Mouse (Mus musculus) kidney, embryonic 15.5 days (tissue): ENCODE data around the gene Haspin. TPM values are rescaled to one million over a fixed set of nuclear protein-coding genes. Genes with fewer than 3 reads are reported as not detected.
"Not testable (repeated sequence)": the region's sequence is repeated elsewhere in the genome, so short reads cannot be mapped to it uniquely, and the experiment has no call there.

ENCODE experiments used
- ATAC-seq: fragments of 200-750 bp; cut with Nextera tagmentation; replicated peaks from 2 replicates; pipeline ENCODE4 v1.8.0; 2017; ENCODE audit warnings: moderate TSS enrichment; ENCODE audit not compliant: low FRiP score
- H3K27ac ChIP-seq: fragments of 300-500 bp; sonication (generic); 2 replicates; pipeline ENCODE4 v1.5.1; 2015; ENCODE audit warnings: mild to moderate bottlenecking, inconsistent platforms
- H3K27me3 ChIP-seq: fragments of 300-500 bp; sonication (generic); 2 replicates; pipeline ENCODE4 v1.6.1; 2015; ENCODE audit warnings: inconsistent platforms
- H3K36me3 ChIP-seq: fragments of 300-500 bp; sonication (generic); 2 replicates; pipeline ENCODE4 v1.6.1; 2015; ENCODE audit warnings: inconsistent platforms
- H3K4me1 ChIP-seq: fragments of 300-500 bp; sonication (generic); 2 replicates; pipeline ENCODE4 v1.6.1; 2015; ENCODE audit warnings: inconsistent platforms
- H3K4me2 ChIP-seq: fragments of 300-500 bp; sonication (generic); 2 replicates; pipeline ENCODE4 v1.6.1; 2015; ENCODE audit warnings: moderate library complexity, mild to moderate bottlenecking, inconsistent platforms
- H3K4me3 ChIP-seq: fragments of 300-500 bp; sonication (generic); replicated peaks from 2 replicates; pipeline ENCODE4 v1.5.1; 2015; ENCODE audit warnings: mild to moderate bottlenecking, inconsistent platforms
- H3K9ac ChIP-seq: fragments of 300-500 bp; sonication (generic); 2 replicates; pipeline ENCODE4 v1.6.1; 2015; ENCODE audit warnings: mild to moderate bottlenecking, inconsistent platforms
- H3K9me3 ChIP-seq: fragments of 300-500 bp; sonication (generic); replicated peaks from 2 replicates; pipeline ENCODE4 v1.6.1; 2016; ENCODE audit warnings: inconsistent platforms
- WGBS: fragments of 180-500 bp; shearing (Covaris S2); methylation state at CpG from one replicate; pipeline ENCODE4 v1.1.7; 2015; ENCODE audit warnings: mixed read lengths; 5-methylcytosine and 5-hydroxymethylcytosine counted together
- polyA plus RNA-seq: library from polyadenylated mRNA; unstranded; fragments of >200 nt; fragmentation: Nextera tagmentation; extraction: Ambion mirVana; gene quantifications from 2 replicates; pipeline ENCODE4 v1.2.1, GENCODE M21; 2015

The Haspin gene
- polyA plus RNA-seq, 1 experiment from 2014 or later, result 18.9 TPM

GRCm38 (mm10) chr11:73134222-73134621 lies 3.9 kb downstream of the Haspin start:
- H3K4me2 ChIP-seq, result peak overlapping the region; percentile 21
- no peaks in the 10 kb centered on the region for H3K9me3 ChIP-seq
- ATAC-seq, result no peak
- no peak overlapping the region for H3K27ac ChIP-seq
- peaks cover 41% of the 10 kb centered on the region for H3K4me1 ChIP-seq
- H3K36me3 ChIP-seq, result peaks cover 37% of the 10 kb centered on the region
- no peak overlapping the region for H3K4me3 ChIP-seq
- 85% methylated on average over 5 of the region's 5 CpGs for WGBS
- no peak overlapping the region for H3K9ac ChIP-seq
- H3K27me3 ChIP-seq, result no peaks in the 10 kb centered on the region

DNA sequence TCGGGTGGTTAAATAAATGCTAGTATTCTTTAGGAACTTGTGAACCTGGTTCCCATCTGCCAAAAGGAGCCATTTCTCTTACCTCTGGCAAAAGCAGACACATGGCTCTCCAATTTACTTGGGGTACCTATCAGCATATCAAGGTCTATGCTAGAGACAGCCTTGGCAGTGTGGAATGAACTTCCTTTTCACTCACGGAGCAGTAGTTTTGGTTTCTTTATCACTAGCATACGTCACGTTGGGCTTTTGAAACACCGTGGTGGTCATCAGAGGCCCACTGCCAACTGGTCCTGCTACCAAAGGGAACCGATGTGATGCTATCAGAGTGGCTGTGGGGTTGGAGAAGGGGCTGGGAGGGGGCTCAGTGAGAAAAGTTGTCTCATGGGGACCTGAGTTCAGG lies 5.1 kb downstream of the Haspin start:
- WGBS, result 96% methylated on average over 6 of the region's 6 CpGs
- peaks cover 36% of the 10 kb centered on the region for H3K4me1 ChIP-seq
- H3K36me3 ChIP-seq, result peaks cover 42% of the 10 kb centered on the region
- H3K4me2 ChIP-seq, result no peak overlapping the region
- no peaks in the 10 kb centered on the region for H3K27me3 ChIP-seq
- ATAC-seq, result no peak
- H3K4me3 ChIP-seq, result no peak overlapping the region
- no peak overlapping the region for H3K27ac ChIP-seq
- H3K9me3 ChIP-seq, result no peaks in the 10 kb centered on the region
- no peak overlapping the region for H3K9ac ChIP-seq

GRCm38 (mm10) chr11:73131020-73131419 lies 7.1 kb downstream of the Haspin start:
- no peak overlapping the region for H3K4me3 ChIP-seq
- H3K4me1 ChIP-seq, result peaks cover 19% of the 10 kb centered on the region
- ATAC-seq, result no peak
- no peak overlapping the region for H3K4me2 ChIP-seq
- H3K27me3 ChIP-seq, result no peaks in the 10 kb centered on the region
- no peak overlapping the region for H3K27ac ChIP-seq
- no peak overlapping the region for H3K9ac ChIP-seq
- peaks cover 46% of the 10 kb centered on the region for H3K36me3 ChIP-seq
- 84% methylated on average over 7 of the region's 7 CpGs for WGBS
- no peaks in the 10 kb centered on the region for H3K9me3 ChIP-seq

DNA sequence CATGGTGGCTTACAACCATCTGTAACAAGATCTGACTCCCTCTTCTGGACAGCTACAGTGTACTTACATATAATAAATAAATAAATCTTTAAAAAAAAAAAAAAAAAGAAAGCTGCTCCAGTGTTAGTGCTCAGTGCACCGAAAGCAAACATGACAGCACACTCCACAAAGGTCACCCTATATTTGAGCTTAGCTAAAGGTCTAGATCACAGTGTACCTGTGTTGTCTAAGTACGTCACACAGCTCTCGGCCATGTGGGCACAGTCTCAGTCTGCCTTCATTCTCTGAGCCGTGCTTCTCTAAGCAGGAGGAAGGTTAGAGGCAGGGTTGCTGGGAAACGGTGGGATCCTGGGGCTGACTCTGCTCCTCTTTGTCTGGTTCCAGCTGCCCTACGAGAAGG lies 11.6 kb downstream of the Haspin start:
- H3K27me3 ChIP-seq, result no peaks in the 10 kb centered on the region
- H3K9me3 ChIP-seq, result no peaks in the 10 kb centered on the region
- no peak overlapping the region for H3K4me2 ChIP-seq
- no peak for ATAC-seq
- H3K4me3 ChIP-seq, result no peak overlapping the region
- peaks cover 22% of the 10 kb centered on the region for H3K36me3 ChIP-seq
- no peak overlapping the region for H3K9ac ChIP-seq
- H3K4me1 ChIP-seq, result no peaks in the 10 kb centered on the region
- WGBS, result 97% methylated on average over 6 of the region's 6 CpGs
- H3K27ac ChIP-seq, result no peak overlapping the region

GRCm38 (mm10) chr11:73111414-73111813 lies 26.7 kb downstream of the Haspin start:
- no peak for ATAC-seq
- no peaks in the 10 kb centered on the region for H3K36me3 ChIP-seq
- H3K4me3 ChIP-seq, result no peak overlapping the region
- no peaks in the 10 kb centered on the region for H3K9me3 ChIP-seq
- H3K27me3 ChIP-seq, result no peaks in the 10 kb centered on the region
- 80% methylated on average over 6 of the region's 6 CpGs for WGBS
- H3K27ac ChIP-seq, result no peak overlapping the region
- H3K4me1 ChIP-seq, result no peaks in the 10 kb centered on the region
- no peak overlapping the region for H3K4me2 ChIP-seq
- no peak overlapping the region for H3K9ac ChIP-seq

GRCm38 (mm10) chr11:73109941-73110340 lies 28.2 kb downstream of the Haspin start:
- Histone ChIP-seq H3K4me2 (no peak overlapping the region), H3K27me3 (no peaks in the 10 kb centered on the region), H3K36me3 (no peaks in the 10 kb centered on the region), H3K4me3 (no peak overlapping the region), H3K4me1 (no peaks in the 10 kb centered on the region), H3K9me3 (no peaks in the 10 kb centered on the region), H3K27ac (no peak overlapping the region), H3K9ac (no peak overlapping the region)
- ATAC-seq, result no peak
- 92% methylated on average over 3 of the region's 3 CpGs for WGBS

DNA sequence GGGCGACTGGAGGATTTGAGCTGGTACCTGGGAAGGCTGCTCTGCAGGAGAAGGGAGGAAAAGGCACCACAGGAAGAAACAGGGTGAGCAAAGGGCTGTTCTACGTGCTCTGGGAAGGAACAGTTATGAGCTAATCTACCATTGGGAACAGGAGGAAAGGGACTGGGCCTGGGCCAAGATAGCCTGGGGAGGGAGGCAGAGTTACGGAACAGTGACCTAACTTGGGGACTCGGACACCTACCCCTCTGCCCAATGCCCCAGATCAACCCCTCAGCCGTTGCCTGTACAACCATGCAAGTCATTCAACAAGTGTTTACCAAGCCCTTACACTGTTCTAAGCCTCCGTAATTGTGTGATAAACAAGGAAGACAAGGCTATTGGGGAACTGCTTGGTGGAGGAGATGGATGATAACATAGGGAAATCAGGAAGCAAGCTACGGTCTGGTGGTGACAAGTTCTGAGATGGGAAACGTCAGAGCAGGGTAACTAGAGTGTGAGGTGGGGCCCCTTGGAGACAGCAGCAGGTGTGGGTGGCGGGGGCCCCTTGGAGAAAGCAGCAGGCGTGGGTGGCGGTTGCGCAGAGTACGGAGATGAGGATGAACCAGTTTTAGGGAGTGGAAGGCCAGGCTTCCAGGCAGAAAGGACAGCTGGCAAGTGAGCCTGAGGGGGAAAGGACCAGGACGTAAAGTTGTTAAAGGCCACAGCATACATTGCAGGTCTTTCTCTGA lies 29.0 kb downstream of the Haspin start:
- no peak for ATAC-seq
- Histone ChIP-seq H3K9me3 (no peaks in the 10 kb centered on the region), H3K4me2 (no peak overlapping the region), H3K36me3 (no peaks in the 10 kb centered on the region), H3K9ac (no peak overlapping the region), H3K27me3 (no peaks in the 10 kb centered on the region), H3K4me1 (no peaks in the 10 kb centered on the region), H3K4me3 (no peak overlapping the region), H3K27ac (no peak overlapping the region)
- WGBS, result 74% methylated on average over 14 of the region's 14 CpGs

GRCm38 (mm10) chr11:73108195-73108897 lies 29.7 kb downstream of the Haspin start:
- 81% methylated on average over 5 of the region's 5 CpGs for WGBS
- H3K9me3 ChIP-seq, result no peaks in the 10 kb centered on the region
- H3K4me1 ChIP-seq, result no peaks in the 10 kb centered on the region
- H3K27ac ChIP-seq, result no peak overlapping the region
- H3K4me2 ChIP-seq, result no peak overlapping the region
- H3K36me3 ChIP-seq, result no peaks in the 10 kb centered on the region
- no peak overlapping the region for H3K9ac ChIP-seq
- H3K27me3 ChIP-seq, result no peaks in the 10 kb centered on the region
- ATAC-seq, result no peak
- no peak overlapping the region for H3K4me3 ChIP-seq

GRCm38 (mm10) chr11:73107358-73107757 lies 30.7 kb downstream of the Haspin start:
- not testable (repeated sequence) for ATAC-seq, H3K4me1 ChIP-seq, H3K36me3 ChIP-seq, H3K9me3 ChIP-seq, H3K4me3 ChIP-seq, H3K9ac ChIP-seq, H3K27me3 ChIP-seq, H3K27ac ChIP-seq, H3K4me2 ChIP-seq
- WGBS, result 42% methylated on average over 3 of the region's 3 CpGs

DNA sequence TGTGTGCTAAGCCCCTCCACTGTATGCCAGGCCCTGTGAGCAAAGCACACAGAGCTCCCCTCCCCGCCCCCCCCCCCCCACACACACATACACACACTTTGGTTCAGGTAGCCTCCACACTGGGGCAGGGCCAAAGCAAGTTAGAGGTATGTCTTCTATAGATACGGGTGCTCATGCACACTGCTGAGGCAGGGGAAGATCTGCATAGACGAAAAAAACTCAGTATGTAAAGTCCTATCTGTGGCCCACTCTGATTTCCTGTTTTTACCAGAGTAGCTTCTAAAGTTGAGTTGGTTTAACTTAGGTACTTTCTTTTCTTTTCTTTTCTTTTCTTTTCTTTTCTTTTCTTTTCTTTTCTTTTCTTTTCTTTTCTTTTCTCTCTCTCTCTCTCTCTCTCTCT lies 32.8 kb downstream of the Haspin start:
- no peaks in the 10 kb centered on the region for H3K27me3 ChIP-seq
- H3K4me2 ChIP-seq, result no peak overlapping the region
- H3K4me3 ChIP-seq, result no peak overlapping the region
- H3K27ac ChIP-seq, result no peak overlapping the region
- H3K9ac ChIP-seq, result no peak overlapping the region
- WGBS, result 79% methylated on average over 3 of the region's 3 CpGs
- no peaks in the 10 kb centered on the region for H3K4me1 ChIP-seq
- H3K36me3 ChIP-seq, result no peaks in the 10 kb centered on the region
- no peak for ATAC-seq
- H3K9me3 ChIP-seq, result no peaks in the 10 kb centered on the region

DNA sequence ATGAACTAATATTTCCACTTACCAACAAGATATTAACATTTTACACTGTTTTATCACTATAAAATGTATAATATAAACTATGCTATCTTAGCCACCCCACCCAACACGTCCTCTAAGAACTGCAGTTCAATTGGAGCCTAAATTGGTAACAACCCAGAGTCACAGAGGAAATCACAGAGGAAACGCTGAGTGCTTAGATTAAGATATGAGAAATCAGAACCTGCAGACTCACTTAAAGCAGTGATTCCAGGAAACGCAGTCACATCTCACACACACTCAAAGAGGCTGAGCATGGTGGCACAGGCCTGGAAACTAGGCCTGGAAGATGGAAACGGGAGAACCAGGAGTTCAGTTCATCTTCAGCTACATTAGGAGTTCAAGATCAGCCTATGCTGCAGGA lies 36.8 kb downstream of the Haspin start:
- Histone ChIP-seq H3K36me3 (no peaks in the 10 kb centered on the region), H3K4me3 (no peak overlapping the region), H3K9me3 (no peaks in the 10 kb centered on the region), H3K9ac (no peak overlapping the region), H3K27me3 (no peaks in the 10 kb centered on the region), H3K27ac (no peak overlapping the region), H3K4me1 (no peaks in the 10 kb centered on the region), H3K4me2 (no peak overlapping the region)
- no peak for ATAC-seq
- WGBS, result 81% methylated on average over 4 of the region's 4 CpGs

DNA sequence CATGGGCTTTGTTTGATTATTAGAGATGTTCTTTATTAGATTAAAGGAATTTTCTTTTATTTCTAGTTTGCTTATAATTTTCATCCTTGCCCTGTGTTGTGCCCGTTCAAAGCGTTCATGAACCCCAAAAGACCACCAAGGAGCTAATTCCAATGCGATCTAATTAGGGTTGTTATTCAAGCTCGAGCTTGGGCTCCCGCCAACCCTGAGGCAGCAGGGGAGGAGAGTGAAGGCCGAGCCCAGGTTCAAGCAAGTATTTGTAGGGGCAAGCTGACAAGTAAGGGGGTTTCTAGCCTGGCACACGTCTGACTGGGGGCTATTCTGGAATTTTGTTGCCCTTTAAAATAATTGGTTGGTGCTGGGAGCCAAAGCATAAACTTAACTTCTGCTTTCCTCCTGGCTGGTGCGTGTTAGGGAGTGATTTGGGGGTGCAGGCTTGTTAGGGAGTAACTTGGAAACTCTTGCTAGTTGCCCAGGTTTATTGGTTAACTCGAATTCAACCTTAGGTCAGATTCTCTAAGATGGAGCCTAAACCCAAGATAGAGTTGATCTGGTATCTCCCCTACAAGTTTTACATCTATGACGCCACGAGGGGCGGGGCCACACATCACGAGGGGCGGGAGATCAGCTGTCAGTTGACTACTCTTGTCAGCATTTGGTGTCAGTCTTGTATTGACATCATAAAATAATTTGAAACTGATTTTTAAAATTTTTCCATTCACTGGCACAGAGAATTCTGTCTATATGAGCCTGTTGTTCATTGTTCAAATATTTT lies 37.9 kb downstream of the Haspin start:
- H3K27ac ChIP-seq, result no peak overlapping the region
- no peaks in the 10 kb centered on the region for H3K27me3 ChIP-seq
- 77% methylated on average over 14 of the region's 14 CpGs for WGBS
- no peaks in the 10 kb centered on the region for H3K36me3 ChIP-seq
- no peak overlapping the region for H3K4me2 ChIP-seq
- no peak for ATAC-seq
- no peaks in the 10 kb centered on the region for H3K4me1 ChIP-seq
- H3K9me3 ChIP-seq, result no peaks in the 10 kb centered on the region
- no peak overlapping the region for H3K9ac ChIP-seq
- no peak overlapping the region for H3K4me3 ChIP-seq
